Mouse (Mus musculus): Measurements from ENCODE around the gene Trim8. TPM values are rescaled to one million over a fixed set of nuclear protein-coding genes. Genes with fewer than 3 reads are reported as not detected.

Gene Trim8
- polyA plus RNA-seq, 1 experiment = 14.2 TPM

DNA sequence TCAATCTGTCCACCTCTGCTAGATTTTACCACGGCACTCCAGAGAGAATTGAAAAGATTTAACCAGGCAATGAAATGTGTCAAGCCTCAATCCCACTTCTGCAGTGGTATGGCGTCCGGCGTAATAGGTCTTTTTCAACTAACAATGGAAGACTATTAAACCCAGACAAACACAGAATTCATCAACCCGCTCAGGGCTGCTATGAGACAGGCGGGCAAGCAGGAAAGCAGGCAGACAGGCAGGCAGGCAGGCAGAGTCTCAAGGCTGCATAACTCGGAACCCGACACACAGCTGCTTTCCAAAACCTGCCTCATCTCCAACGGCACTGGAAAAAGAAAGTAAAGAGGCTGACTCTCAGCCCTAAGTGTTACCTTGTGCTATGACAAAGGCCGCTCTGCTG, 46.6 kb downstream of the Trim8 start:
- H3K4me1 ChIP-seq (ENCODE audit: control insufficient read depth, insufficient read depth, low read length) = peaks cover 5% of the 10 kb centered on the region
- no peak overlapping the region for H3K9ac ChIP-seq (ENCODE audit: low read depth, poor library complexity, severe bottlenecking)
- H3K9me3 ChIP-seq (replicated peaks; ENCODE audit: control insufficient read depth, insufficient read depth, low read length, poor library complexity, severe bottlenecking) = no peaks in the 10 kb centered on the region
- TF ChIP-seq POLR2A (IDR thresholded peaks at IDR 0.05; ENCODE audit: insufficient read depth, low read length) (no peak), EP300 (IDR thresholded peaks at IDR 0.05; ENCODE audit: insufficient read depth, low read depth, low read length) (no peak), CTCF (IDR thresholded peaks at IDR 0.05; ENCODE audit: low read depth, low read length) (no peak)
- H3K27ac ChIP-seq (ENCODE audit: insufficient read depth, low read length) = no peak overlapping the region
- H3K36me3 ChIP-seq (ENCODE audit: control insufficient read depth, insufficient read depth, low read length, poor library complexity, severe bottlenecking) = 0 out of 2 replicates have a peak, but pooled peaks cover 4% of the 10 kb centered on the region
- H3K27me3 ChIP-seq (ENCODE audit: control insufficient read depth, insufficient read depth, low read length, poor library complexity, severe bottlenecking) = no peaks in the 10 kb centered on the region
- 0 out of 2 replicates have a peak overlapping the region, but pooled peaks have one; percentile 13 for H3K4me3 ChIP-seq (ENCODE audit: low read depth, low read length)

- H3K9ac ChIP-seq (ENCODE audit: low read depth, poor library complexity, severe bottlenecking) = no peak overlapping the region
- no peak overlapping the region for H3K27ac ChIP-seq (ENCODE audit: insufficient read depth, low read length)
- TF ChIP-seq CTCF (IDR thresholded peaks at IDR 0.05; ENCODE audit: low read depth, low read length) = no peak
- no peak for TF ChIP-seq EP300 (IDR thresholded peaks at IDR 0.05; ENCODE audit: insufficient read depth, low read depth, low read length)
- TF ChIP-seq POLR2A (IDR thresholded peaks at IDR 0.05; ENCODE audit: insufficient read depth, low read length) = no peak
- H3K27me3 ChIP-seq (ENCODE audit: control insufficient read depth, insufficient read depth, low read length, poor library complexity, severe bottlenecking) = no peaks in the 10 kb centered on the region
- no peaks in the 10 kb centered on the region for H3K9me3 ChIP-seq (replicated peaks; ENCODE audit: control insufficient read depth, insufficient read depth, low read length, poor library complexity, severe bottlenecking)
- 0 out of 2 replicates have a peak, but pooled peaks cover 4% of the 10 kb centered on the region for H3K36me3 ChIP-seq (ENCODE audit: control insufficient read depth, insufficient read depth, low read length, poor library complexity, severe bottlenecking)
- peaks cover 5% of the 10 kb centered on the region for H3K4me1 ChIP-seq (ENCODE audit: control insufficient read depth, insufficient read depth, low read length)
- no peak overlapping the region for H3K4me3 ChIP-seq (ENCODE audit: low read depth, low read length)
Measured at GRCm38 (mm10) chr19:46550385-46550784, 48.9 kb downstream of the Trim8 start.

- Histone ChIP-seq H3K36me3 (ENCODE audit: control insufficient read depth, insufficient read depth, low read length, poor library complexity, severe bottlenecking) (0 out of 2 replicates have a peak, but pooled peaks cover 4% of the 10 kb centered on the region), H3K9me3 (replicated peaks; ENCODE audit: control insufficient read depth, insufficient read depth, low read length, poor library complexity, severe bottlenecking) (no peaks in the 10 kb centered on the region), H3K4me3 (ENCODE audit: low read depth, low read length) (no peak overlapping the region), H3K27ac (ENCODE audit: insufficient read depth, low read length) (no peak overlapping the region), H3K4me1 (ENCODE audit: control insufficient read depth, insufficient read depth, low read length) (peaks cover 5% of the 10 kb centered on the region), H3K9ac (ENCODE audit: low read depth, poor library complexity, severe bottlenecking) (no peak overlapping the region), H3K27me3 (ENCODE audit: control insufficient read depth, insufficient read depth, low read length, poor library complexity, severe bottlenecking) (no peaks in the 10 kb centered on the region)
- TF ChIP-seq POLR2A (IDR thresholded peaks at IDR 0.05; ENCODE audit: insufficient read depth, low read length) (no peak), EP300 (IDR thresholded peaks at IDR 0.05; ENCODE audit: insufficient read depth, low read depth, low read length) (no peak), CTCF (IDR thresholded peaks at IDR 0.05; ENCODE audit: low read depth, low read length) (no peak)
Measured at GRCm38 (mm10) chr19:46552496-46552895, 51.0 kb downstream of the Trim8 start.

DNA sequence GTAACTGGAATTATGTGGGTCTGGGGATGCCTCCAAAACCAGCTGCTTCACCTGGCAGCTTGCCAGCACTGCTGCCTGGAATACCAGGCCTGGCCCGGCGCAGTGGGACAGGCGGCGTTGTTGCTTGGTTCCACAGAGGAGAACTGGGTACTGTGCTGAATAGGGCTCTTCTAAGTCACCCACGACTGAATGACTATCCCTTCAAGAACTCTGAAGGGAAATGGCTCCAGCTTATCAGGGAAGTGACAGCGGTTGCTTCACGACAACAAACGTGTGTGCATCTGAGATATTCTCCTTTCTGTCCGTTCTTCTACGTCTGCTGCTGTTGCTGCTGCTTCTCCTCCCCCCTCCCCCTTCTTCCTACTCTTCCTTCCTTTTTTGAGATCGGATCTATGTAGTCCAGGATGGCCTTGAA, 52.0 kb downstream of the Trim8 start:
- Histone ChIP-seq H3K27ac (ENCODE audit: insufficient read depth, low read length) (no peak overlapping the region), H3K9me3 (replicated peaks; ENCODE audit: control insufficient read depth, insufficient read depth, low read length, poor library complexity, severe bottlenecking) (no peaks in the 10 kb centered on the region), H3K4me1 (ENCODE audit: control insufficient read depth, insufficient read depth, low read length) (peaks cover 7% of the 10 kb centered on the region), H3K36me3 (ENCODE audit: control insufficient read depth, insufficient read depth, low read length, poor library complexity, severe bottlenecking) (0 out of 2 replicates have a peak, but pooled peaks cover 4% of the 10 kb centered on the region), H3K4me3 (ENCODE audit: low read depth, low read length) (no peak overlapping the region), H3K9ac (ENCODE audit: low read depth, poor library complexity, severe bottlenecking) (no peak overlapping the region), H3K27me3 (ENCODE audit: control insufficient read depth, insufficient read depth, low read length, poor library complexity, severe bottlenecking) (no peaks in the 10 kb centered on the region)
- no peak for TF ChIP-seq CTCF (IDR thresholded peaks at IDR 0.05; ENCODE audit: low read depth, low read length)
- no peak for TF ChIP-seq EP300 (IDR thresholded peaks at IDR 0.05; ENCODE audit: insufficient read depth, low read depth, low read length)
- TF ChIP-seq POLR2A (IDR thresholded peaks at IDR 0.05; ENCODE audit: insufficient read depth, low read length) = no peak

GRCm38 (mm10) chr19:46558009-46558408, 56.5 kb downstream of the Trim8 start:
- Histone ChIP-seq H3K36me3 (ENCODE audit: control insufficient read depth, insufficient read depth, low read length, poor library complexity, severe bottlenecking) (no peaks in the 10 kb centered on the region), H3K27me3 (ENCODE audit: control insufficient read depth, insufficient read depth, low read length, poor library complexity, severe bottlenecking) (no peaks in the 10 kb centered on the region), H3K27ac (ENCODE audit: insufficient read depth, low read length) (no peak overlapping the region), H3K4me1 (ENCODE audit: control insufficient read depth, insufficient read depth, low read length) (peaks cover 12% of the 10 kb centered on the region), H3K4me3 (ENCODE audit: low read depth, low read length) (no peak overlapping the region), H3K9me3 (replicated peaks; ENCODE audit: control insufficient read depth, insufficient read depth, low read length, poor library complexity, severe bottlenecking) (no peaks in the 10 kb centered on the region), H3K9ac (ENCODE audit: low read depth, poor library complexity, severe bottlenecking) (no peak overlapping the region)
- TF ChIP-seq EP300 (IDR thresholded peaks at IDR 0.05; ENCODE audit: insufficient read depth, low read depth, low read length) = no peak
- no peak for TF ChIP-seq POLR2A (IDR thresholded peaks at IDR 0.05; ENCODE audit: insufficient read depth, low read length)
- peak; percentile 61 for TF ChIP-seq CTCF (IDR thresholded peaks at IDR 0.05; ENCODE audit: low read depth, low read length)

DNA sequence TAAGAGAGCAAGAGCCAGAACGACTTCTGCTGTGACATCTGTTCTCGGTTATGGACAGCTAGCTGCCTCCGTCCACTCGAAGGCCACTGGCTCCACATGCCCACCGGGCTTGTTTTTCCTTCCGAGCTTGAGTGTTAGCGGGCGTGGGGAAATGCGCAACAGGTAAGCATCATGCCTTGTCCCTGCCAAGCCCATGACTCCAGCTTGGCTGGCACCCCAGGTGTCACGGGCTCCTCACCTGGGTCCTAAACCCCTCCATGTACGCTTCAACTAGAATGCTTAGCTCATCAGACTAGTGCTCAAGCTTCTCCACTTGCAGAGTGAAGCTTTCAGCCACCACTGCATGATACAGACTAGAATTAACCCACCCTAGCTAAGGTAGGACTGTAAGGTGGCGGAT, 57.1 kb downstream of the Trim8 start:
- Histone ChIP-seq H3K9ac (ENCODE audit: low read depth, poor library complexity, severe bottlenecking) (no peak overlapping the region), H3K4me3 (ENCODE audit: low read depth, low read length) (no peak overlapping the region), H3K27me3 (ENCODE audit: control insufficient read depth, insufficient read depth, low read length, poor library complexity, severe bottlenecking) (no peaks in the 10 kb centered on the region), H3K27ac (ENCODE audit: insufficient read depth, low read length) (no peak overlapping the region), H3K36me3 (ENCODE audit: control insufficient read depth, insufficient read depth, low read length, poor library complexity, severe bottlenecking) (no peaks in the 10 kb centered on the region), H3K4me1 (ENCODE audit: control insufficient read depth, insufficient read depth, low read length) (peaks cover 17% of the 10 kb centered on the region), H3K9me3 (replicated peaks; ENCODE audit: control insufficient read depth, insufficient read depth, low read length, poor library complexity, severe bottlenecking) (no peaks in the 10 kb centered on the region)
- TF ChIP-seq CTCF (IDR thresholded peaks at IDR 0.05; ENCODE audit: low read depth, low read length) (no peak), EP300 (IDR thresholded peaks at IDR 0.05; ENCODE audit: insufficient read depth, low read depth, low read length) (no peak), POLR2A (IDR thresholded peaks at IDR 0.05; ENCODE audit: insufficient read depth, low read length) (no peak)
